Mouse (Mus musculus): ENCODE data around the gene Ddx49.

Gene Ddx49

DNA sequence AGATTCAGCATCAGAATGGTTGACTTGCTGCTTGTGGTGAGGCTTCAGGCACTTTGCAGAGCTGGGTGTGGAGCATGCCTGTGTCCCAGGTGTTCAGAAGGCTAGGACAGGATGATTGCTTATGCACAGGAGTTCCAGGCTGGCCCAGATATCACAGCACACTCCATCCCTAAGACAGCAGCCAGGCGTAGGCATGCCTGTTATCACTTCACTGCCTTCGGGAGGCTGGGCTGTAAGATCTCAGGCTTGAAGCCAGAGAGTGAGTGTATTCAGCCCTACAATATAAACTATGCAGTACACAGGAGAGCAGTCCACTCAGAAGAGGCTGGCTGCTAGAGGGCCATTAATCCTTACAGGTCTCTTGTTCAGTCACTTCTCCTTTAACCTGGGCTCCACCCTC, 43.2 kb downstream of the Ddx49 start:
- DNase-seq = no peak

DNA sequence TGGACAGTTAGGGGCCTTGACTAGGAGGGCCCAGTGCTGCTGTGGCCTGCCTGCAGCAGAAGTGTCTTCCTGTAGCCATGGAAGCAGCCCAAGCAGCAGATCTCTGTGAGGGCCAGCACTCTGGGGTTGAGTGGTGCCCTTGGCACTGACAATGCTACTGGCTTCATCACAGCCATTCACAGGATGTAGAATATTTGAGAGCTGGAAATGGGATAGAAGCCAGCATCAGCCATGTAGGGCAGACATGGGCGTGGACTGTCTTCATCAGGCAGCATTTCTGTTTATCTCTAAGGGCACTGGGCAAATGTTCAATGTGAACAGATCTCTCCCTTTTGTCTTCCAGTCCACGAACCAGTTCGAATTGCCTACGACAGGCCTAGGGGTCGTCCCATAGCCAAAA, 43.7 kb downstream of the Ddx49 start:
- DNase-seq = peak in 1 of 2 experiments; percentile 34

DNA sequence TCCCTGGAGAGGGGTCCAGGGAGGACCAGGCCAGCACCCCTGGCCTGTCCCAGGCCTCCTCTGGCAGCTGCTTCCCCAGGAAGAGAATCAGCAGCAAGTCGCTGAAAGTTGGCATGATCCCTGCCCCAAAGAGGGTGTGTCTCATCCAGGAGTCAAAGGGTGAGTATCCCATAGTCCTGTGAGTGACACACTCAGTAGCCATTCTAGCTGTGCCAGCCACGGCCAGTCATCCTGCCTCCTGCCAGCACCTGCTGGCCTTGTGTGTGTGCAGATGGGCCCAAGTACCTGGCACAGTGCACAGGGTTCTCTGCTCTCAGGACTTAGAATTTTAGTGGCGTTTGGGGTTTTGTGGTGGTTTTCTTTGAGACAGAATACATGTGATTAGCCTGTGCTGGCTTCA, 44.8 kb downstream of the Ddx49 start:
- DNase-seq = no peak

DNA sequence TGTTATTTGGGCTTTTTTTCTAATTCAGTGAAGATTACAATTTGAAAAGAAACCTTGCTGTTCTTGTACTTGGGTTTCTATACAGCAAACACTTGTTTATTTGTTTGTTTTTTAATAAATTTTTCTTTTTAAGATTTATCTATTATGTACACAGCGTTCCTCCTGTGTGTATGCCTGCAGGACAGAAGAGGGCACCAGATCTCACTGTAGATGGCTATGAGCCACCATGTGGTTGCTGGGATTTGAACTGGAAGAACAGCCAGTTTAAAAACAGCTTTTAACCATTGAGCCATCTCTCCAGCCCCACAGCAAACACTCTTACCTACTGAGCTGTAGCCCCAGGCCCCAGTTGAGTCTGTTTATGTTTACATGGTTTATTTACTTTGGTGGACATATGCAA, 47.7 kb downstream of the Ddx49 start:
- DNase-seq = no peak

DNA sequence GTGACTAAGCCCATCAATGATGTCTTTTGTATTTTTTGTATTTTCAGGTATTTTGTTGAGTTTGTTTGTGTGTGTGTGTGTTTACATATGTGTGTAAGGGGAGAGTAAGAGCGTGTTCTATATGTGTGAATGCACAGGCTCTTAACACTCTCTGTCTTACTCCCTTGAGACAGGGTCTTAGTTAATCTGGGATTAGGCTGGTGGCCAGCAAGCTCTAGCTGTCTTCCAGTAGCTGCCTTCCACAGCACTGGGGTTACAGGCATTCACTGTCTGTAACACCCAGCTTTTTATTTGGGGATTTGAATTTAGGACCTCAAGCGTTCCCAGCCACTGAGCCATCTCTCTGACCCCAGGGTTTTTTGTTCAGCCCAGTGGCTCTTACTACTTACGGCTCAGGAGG, 54.4 kb downstream of the Ddx49 start:
- no peak for DNase-seq

DNA sequence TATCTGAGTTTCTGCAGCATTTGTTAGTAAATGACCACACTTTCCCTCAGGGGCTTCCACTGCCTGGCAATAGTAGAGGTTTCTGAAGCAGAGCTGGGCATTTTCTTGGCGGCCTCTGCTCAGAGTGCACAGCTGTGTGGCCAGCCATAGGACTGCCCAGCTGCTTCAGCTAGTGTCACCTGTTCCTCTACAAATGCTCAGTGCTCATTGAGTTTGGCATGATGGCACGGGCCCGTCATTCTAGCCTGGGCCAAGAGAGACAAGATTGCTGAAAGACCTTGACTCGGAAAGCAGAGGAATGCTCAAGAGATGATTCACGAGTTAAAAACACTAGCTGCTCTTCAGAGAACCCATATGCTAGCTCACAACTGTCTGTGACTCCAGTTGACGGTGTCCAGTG, 55.7 kb downstream of the Ddx49 start:
- no peak for DNase-seq
